Mouse (Mus musculus) midbrain, embryonic 10.5 days (tissue): ENCODE data around the gene Plxnd1. TPM values are rescaled to one million over a fixed set of nuclear protein-coding genes. Genes with fewer than 3 reads are reported as not detected.

ENCODE experiments used
- polyA plus RNA-seq: library from polyadenylated mRNA; unstranded; fragments of >200 nt; fragmentation: Nextera tagmentation; extraction: Ambion mirVana; gene quantifications from 2 replicates; pipeline ENCODE4 v1.2.1, GENCODE M21; 2016

Gene Plxnd1
- polyA plus RNA-seq, 1 experiment from 2014 or later = 18.9 TPM

Other genes with a start within 250 kb of the Plxnd1 start
- 1.6 and 1.9 TPM in 2 replicates for gene Tmem40, start 232.6 kb downstream of the Plxnd1 start, polyA plus RNA-seq
- 56.3 and 57.3 TPM in 2 replicates for gene Cand2, start 220.5 kb downstream of the Plxnd1 start, polyA plus RNA-seq
- 1,558 and 1,869 TPM in 2 replicates for gene Rpl32, start 186.3 kb downstream of the Plxnd1 start, polyA plus RNA-seq
- gene Efcab12, start 156.6 kb downstream of the Plxnd1 start, polyA plus RNA-seq = 1.7 and 2.2 TPM in 2 replicates
- gene Mbd4, start 141.6 kb downstream of the Plxnd1 start, polyA plus RNA-seq = 29.6 and 32.3 TPM in 2 replicates
- gene Ift122, start 141.5 kb downstream of the Plxnd1 start, polyA plus RNA-seq = 26.8 and 29.6 TPM in 2 replicates
- gene Rho, start 63.3 kb downstream of the Plxnd1 start, polyA plus RNA-seq = 0.17 and 0.20 TPM in 2 replicates
- not detected in 2 replicates for gene H1foo, start 50.1 kb downstream of the Plxnd1 start, polyA plus RNA-seq
- gene Tmcc1, start 198.5 kb upstream of the Plxnd1 start, polyA plus RNA-seq = 14.9 and 21.7 TPM in 2 replicates
- 50.6 and 60.9 TPM in 2 replicates for gene Washc2, start 213.0 kb upstream of the Plxnd1 start, polyA plus RNA-seq